ENCODE assay signal across 11 mouse cellular contexts in genomic region chr2:102552095-102552537, GRCm38 (mm10). TPM values are rescaled to one million over a fixed set of nuclear protein-coding genes. Genes with fewer than 3 reads are reported as not detected.
DNase-seq lines count a peak whose midpoint lies in the region; ATAC-seq and TF ChIP-seq lines count a peak whose summit lies in the region.
"Had no signal": no experiment of that assay in that cellular context is flagged by ENCODE, and none has a peak within 500 bp of the region (broad histone marks: within the 10 kb centered on the region; RNA-seq: fewer than 3 reads in every experiment).

No protein-coding gene starts in this region.

- H3K9ac ChIP-seq in embryonic facial prominence, embryonic 15.5 days, result no peak overlapping the region
- no peak overlapping the region for H3K9ac ChIP-seq in liver, postnatal 0 days (replicated peaks)
- no peak overlapping the region for H3K9ac ChIP-seq in hindbrain, embryonic 13.5 days

- intact Hi-C loops in heart, postnatal 36 days (cut with DNase I), result no loop called here

- no peaks in the 10 kb centered on the region for H3K9me3 ChIP-seq in heart, embryonic 10.5 days
- no peaks in the 10 kb centered on the region for H3K9me3 ChIP-seq in embryonic facial prominence, embryonic 15.5 days (replicated peaks)
- no peaks in the 10 kb centered on the region for H3K9me3 ChIP-seq in liver, postnatal 0 days (ENCODE audit: low read length)
- no peaks in the 10 kb centered on the region for H3K9me3 ChIP-seq in hindbrain, embryonic 13.5 days

- H3K36me3 ChIP-seq in heart, embryonic 10.5 days, result no peaks in the 10 kb centered on the region
- no peaks in the 10 kb centered on the region for H3K36me3 ChIP-seq in embryonic facial prominence, embryonic 15.5 days
- no peaks in the 10 kb centered on the region for H3K36me3 ChIP-seq in liver, postnatal 0 days (replicated peaks; ENCODE audit: insufficient read depth, low read length)
- H3K36me3 ChIP-seq in hindbrain, embryonic 13.5 days, result no peaks in the 10 kb centered on the region

- 38% methylated on average over 5 of the region's 5 CpGs for WGBS in heart, embryonic 10.5 days
- 6% methylated on average over 5 of the region's 5 CpGs for WGBS in embryonic facial prominence, embryonic 15.5 days
- WGBS in liver, postnatal 0 days (ENCODE audit: insufficient replicate concordance), result 31% methylated on average over 5 of the region's 5 CpGs
- WGBS in hindbrain, embryonic 13.5 days, result 60% methylated on average over 5 of the region's 5 CpGs

- 0 out of 2 replicates have a peak, but pooled peaks have one; percentile 22 for ATAC-seq in embryonic facial prominence, embryonic 15.5 days (ENCODE audit: insufficient number of reproducible peaks, low FRiP score, low TSS enrichment, low read depth)
- ATAC-seq in liver, postnatal 0 days, result no peak
- ATAC-seq in hindbrain, embryonic 13.5 days (ENCODE audit: low FRiP score), result no peak

- DNase-seq in heart, embryonic 10.5 days (ENCODE audit: low spot score), result peak; percentile 63
- no peak for DNase-seq in heart, postnatal 36 days
- peak; percentile 8 for DNase-seq in 3T3-L1 (ENCODE audit: low read depth, low spot score)
- no peak for DNase-seq in liver, postnatal 0 days
- DNase-seq in cerebellum, adult 18-20 months, result no peak
- DNase-seq in right cerebral cortex, postnatal 10 days (ENCODE audit: low spot score in 2 of 2), result no peak
- DNase-seq: adrenal gland, postnatal 25 days; heart, postnatal 4 days had no signal

- no peak overlapping the region; the same call in 1 of the 2 replicates for H3K4me2 ChIP-seq in embryonic facial prominence, embryonic 15.5 days (replicated peaks)
- peak overlapping the region; percentile 42; the same call in 1 of the 2 replicates for H3K4me2 ChIP-seq in liver, postnatal 0 days (ENCODE audit: low read depth, low read length)
- H3K4me2 ChIP-seq in hindbrain, embryonic 13.5 days, result no peak overlapping the region

- no peak overlapping the region for H3K27ac ChIP-seq in heart, embryonic 10.5 days
- no peak overlapping the region for H3K27ac ChIP-seq in embryonic facial prominence, embryonic 15.5 days (replicated peaks)
- peak overlapping the region; percentile 16; the same call in 1 of the 2 replicates for H3K27ac ChIP-seq in liver, postnatal 0 days (ENCODE audit: low read depth)
- no peak overlapping the region for H3K27ac ChIP-seq in hindbrain, embryonic 13.5 days

- peaks cover 18% of the 10 kb centered on the region for H3K4me1 ChIP-seq in heart, embryonic 10.5 days
- H3K4me1 ChIP-seq in embryonic facial prominence, embryonic 15.5 days, result peaks cover 31% of the 10 kb centered on the region
- H3K4me1 ChIP-seq in liver, postnatal 0 days (ENCODE audit: insufficient read depth), result peaks cover 6% of the 10 kb centered on the region
- peaks cover 16% of the 10 kb centered on the region for H3K4me1 ChIP-seq in hindbrain, embryonic 13.5 days (replicated peaks)

- no peak for TF ChIP-seq EP300 in liver, postnatal 0 days (IDR thresholded peaks at IDR 0.05; ENCODE audit: low read depth)

- H3K4me3 ChIP-seq in heart, embryonic 10.5 days, result no peak overlapping the region
- H3K4me3 ChIP-seq in embryonic facial prominence, embryonic 15.5 days (replicated peaks), result no peak overlapping the region
- H3K4me3 ChIP-seq in liver, postnatal 0 days (ENCODE audit: low read depth, low read length), result no peak overlapping the region
- no peak overlapping the region for H3K4me3 ChIP-seq in hindbrain, embryonic 13.5 days
- H3K4me3 ChIP-seq: myocyte had no signal

- peaks cover 24% of the 10 kb centered on the region for H3K27me3 ChIP-seq in heart, embryonic 10.5 days (ENCODE audit: insufficient read depth, poor library complexity, severe bottlenecking)
- peaks cover 12% of the 10 kb centered on the region for H3K27me3 ChIP-seq in embryonic facial prominence, embryonic 15.5 days
- no peaks in the 10 kb centered on the region; the same call in 1 of the 2 replicates for H3K27me3 ChIP-seq in liver, postnatal 0 days (ENCODE audit: insufficient read depth, low read length)
- H3K27me3 ChIP-seq in hindbrain, embryonic 13.5 days, result peaks cover 20% of the 10 kb centered on the region

- TF ChIP-seq CTCF in liver, postnatal 0 days (IDR thresholded peaks at IDR 0.05; ENCODE audit: low read depth), result no peak

RNA-seq across cellular contexts. Expression of gene Pamr1, which starts 2.3 kb away (rescaled TPM):
- polyA plus RNA-seq in heart, embryonic 10.5 days (2016; fragmentation: Nextera tagmentation; extraction: Ambion mirVana), result 0.64 and 1.9 TPM in 2 replicates
- total RNA-seq in heart, postnatal 36 days (2021), result 1 to 10 TPM; 1.6 to 2.3 TPM
- polyA plus RNA-seq in embryonic facial prominence, embryonic 15.5 days (2015; fragmentation: Nextera tagmentation; extraction: Ambion mirVana), result 18.8 and 19.1 TPM in 2 replicates
- polyA plus RNA-seq in liver, postnatal 0 days (2015; fragmentation: Nextera tagmentation; extraction: Ambion mirVana), result 5.1 and 6.2 TPM in 2 replicates
- polyA plus RNA-seq in hindbrain, embryonic 13.5 days (2015; fragmentation: Nextera tagmentation; extraction: Ambion mirVana), result 4.5 and 5.8 TPM in 2 replicates
- polyA plus RNA-seq: myocyte had no signal

Comparison
In these comparisons a context has a peak if more than half of its experiments do, and no peak if none do; other contexts are left out.
1. DNase-seq: peak in heart, embryonic 10.5 days (single experiment) and 3T3-L1 (single experiment); none in heart, postnatal 36 days (0 of 2), liver, postnatal 0 days (single experiment), cerebellum, adult 18-20 months (0 of 2) and right cerebral cortex, postnatal 10 days (0 of 2).